Mouse (Mus musculus): ENCODE results near the gene Cdh3. TPM values are rescaled to one million over a fixed set of nuclear protein-coding genes. Genes with fewer than 3 reads are reported as not detected.

Cdh3 gene
- polyA plus RNA-seq, 1 experiment, result 0.02 TPM

- H3K4me3 ChIP-seq (ENCODE audit: insufficient read depth, poor library complexity, severe bottlenecking), result no peak overlapping the region
- TF ChIP-seq CEBPB (IDR thresholded peaks at IDR 0.05; ENCODE audit: low read depth) (no peak), CTCF (IDR thresholded peaks at IDR 0.05; ENCODE audit: control insufficient read depth, insufficient read depth, insufficient read length) (peak; percentile 36), MYOD1 (IDR thresholded peaks at IDR 0.05; ENCODE audit: control insufficient read depth, insufficient read length, low read depth) (peak; percentile 51)
- H3K79me2 ChIP-seq (ENCODE audit: control insufficient read depth, insufficient read depth), result no peaks in the 10 kb centered on the region
- no peaks in the 10 kb centered on the region for H3K27me3 ChIP-seq (ENCODE audit: control insufficient read depth, insufficient read depth, insufficient read length)
- H3ac ChIP-seq (ENCODE audit: control insufficient read depth, insufficient read length, low read depth), result no peak overlapping the region
- no peaks in the 10 kb centered on the region for H3K36me3 ChIP-seq (ENCODE audit: control insufficient read depth, insufficient read depth)
- H3K79me3 ChIP-seq (ENCODE audit: low read depth), result no peaks in the 10 kb centered on the region
These were observed 23.8 kb downstream of the Cdh3 start for GRCm38 (mm10) chr8:106534449-106534848.

- no peaks in the 10 kb centered on the region for H3K27me3 ChIP-seq (ENCODE audit: control insufficient read depth, insufficient read depth, insufficient read length)
- no peaks in the 10 kb centered on the region for H3K79me2 ChIP-seq (ENCODE audit: control insufficient read depth, insufficient read depth)
- H3K79me3 ChIP-seq (ENCODE audit: low read depth), result no peaks in the 10 kb centered on the region
- H3K4me3 ChIP-seq (ENCODE audit: insufficient read depth, poor library complexity, severe bottlenecking), result no peak overlapping the region
- H3K36me3 ChIP-seq (ENCODE audit: control insufficient read depth, insufficient read depth), result no peaks in the 10 kb centered on the region
- TF ChIP-seq CEBPB (IDR thresholded peaks at IDR 0.05; ENCODE audit: low read depth), result no peak
- peak; percentile 17 for TF ChIP-seq CTCF (IDR thresholded peaks at IDR 0.05; ENCODE audit: control insufficient read depth, insufficient read depth, insufficient read length)
- no peak overlapping the region for H3ac ChIP-seq (ENCODE audit: control insufficient read depth, insufficient read length, low read depth)
These were observed 24.8 kb downstream of the Cdh3 start for GRCm38 (mm10) chr8:106535448-106535847.

- H3K4me3 ChIP-seq (ENCODE audit: insufficient read depth, poor library complexity, severe bottlenecking), result no peak overlapping the region
- H3K27me3 ChIP-seq (ENCODE audit: control insufficient read depth, insufficient read depth, insufficient read length), result no peaks in the 10 kb centered on the region
- no peak for TF ChIP-seq USF1 (IDR thresholded peaks at IDR 0.05; ENCODE audit: low read depth)
- TF ChIP-seq MYOG (IDR thresholded peaks at IDR 0.05; ENCODE audit: control insufficient read depth, extremely low read depth, insufficient read length), result no peak
- no peak for TF ChIP-seq CTCF (IDR thresholded peaks at IDR 0.05; ENCODE audit: control insufficient read depth, insufficient read depth, insufficient read length)
- TF ChIP-seq MYOD1 (IDR thresholded peaks at IDR 0.05; ENCODE audit: control insufficient read depth, insufficient read length, low read depth), result no peak
- TF ChIP-seq FOSL1 (IDR thresholded peaks at IDR 0.05; ENCODE audit: insufficient read depth, low read length, poor library complexity, severe bottlenecking), result no peak
- no peak for TF ChIP-seq MAX (IDR thresholded peaks at IDR 0.05)
- no peak for TF ChIP-seq CEBPB (IDR thresholded peaks at IDR 0.05; ENCODE audit: low read depth)
- H3K36me3 ChIP-seq (ENCODE audit: control insufficient read depth, insufficient read depth), result no peaks in the 10 kb centered on the region
- H3K79me2 ChIP-seq (ENCODE audit: control insufficient read depth, insufficient read depth), result no peaks in the 10 kb centered on the region
- H3K79me3 ChIP-seq (ENCODE audit: low read depth), result no peaks in the 10 kb centered on the region
- no peak overlapping the region for H3ac ChIP-seq (ENCODE audit: control insufficient read depth, insufficient read length, low read depth)
These were observed 28.5 kb downstream of the Cdh3 start for GRCm38 (mm10) chr8:106539193-106539592.

GRCm38 (mm10) chr8:106541002-106541401, 30.3 kb downstream of the Cdh3 start:
- Histone ChIP-seq H3K36me3 (ENCODE audit: control insufficient read depth, insufficient read depth) (no peaks in the 10 kb centered on the region), H3K79me2 (ENCODE audit: control insufficient read depth, insufficient read depth) (no peaks in the 10 kb centered on the region), H3K4me3 (ENCODE audit: insufficient read depth, poor library complexity, severe bottlenecking) (no peak overlapping the region), H3K27me3 (ENCODE audit: control insufficient read depth, insufficient read depth, insufficient read length) (no peaks in the 10 kb centered on the region), H3K79me3 (ENCODE audit: low read depth) (no peaks in the 10 kb centered on the region), H3ac (ENCODE audit: control insufficient read depth, insufficient read length, low read depth) (no peak overlapping the region)
- no peak for TF ChIP-seq FOSL1 (IDR thresholded peaks at IDR 0.05; ENCODE audit: insufficient read depth, low read length, poor library complexity, severe bottlenecking)
- TF ChIP-seq MAX (IDR thresholded peaks at IDR 0.05), result no peak
- no peak for TF ChIP-seq CEBPB (IDR thresholded peaks at IDR 0.05; ENCODE audit: low read depth)
- no peak for TF ChIP-seq MYOG (IDR thresholded peaks at IDR 0.05; ENCODE audit: control insufficient read depth, extremely low read depth, insufficient read length)
- TF ChIP-seq CTCF (IDR thresholded peaks at IDR 0.05; ENCODE audit: control insufficient read depth, insufficient read depth, insufficient read length), result no peak
- no peak for TF ChIP-seq USF1 (IDR thresholded peaks at IDR 0.05; ENCODE audit: low read depth)
- TF ChIP-seq MYOD1 (IDR thresholded peaks at IDR 0.05; ENCODE audit: control insufficient read depth, insufficient read length, low read depth), result no peak

GRCm38 (mm10) chr8:106543043-106543442, 32.4 kb downstream of the Cdh3 start:
- H3ac ChIP-seq (ENCODE audit: control insufficient read depth, insufficient read length, low read depth), result no peak overlapping the region
- H3K36me3 ChIP-seq (ENCODE audit: control insufficient read depth, insufficient read depth), result no peaks in the 10 kb centered on the region
- H3K4me3 ChIP-seq (ENCODE audit: insufficient read depth, poor library complexity, severe bottlenecking), result no peak overlapping the region
- H3K27me3 ChIP-seq (ENCODE audit: control insufficient read depth, insufficient read depth, insufficient read length), result no peaks in the 10 kb centered on the region
- TF ChIP-seq USF1 (IDR thresholded peaks at IDR 0.05; ENCODE audit: low read depth), result no peak
- no peak for TF ChIP-seq MYOD1 (IDR thresholded peaks at IDR 0.05; ENCODE audit: control insufficient read depth, insufficient read length, low read depth)
- TF ChIP-seq MAX (IDR thresholded peaks at IDR 0.05), result no peak
- TF ChIP-seq CEBPB (IDR thresholded peaks at IDR 0.05; ENCODE audit: low read depth), result no peak
- TF ChIP-seq MYOG (IDR thresholded peaks at IDR 0.05; ENCODE audit: control insufficient read depth, extremely low read depth, insufficient read length), result no peak
- TF ChIP-seq CTCF (IDR thresholded peaks at IDR 0.05; ENCODE audit: control insufficient read depth, insufficient read depth, insufficient read length), result no peak
- TF ChIP-seq FOSL1 (IDR thresholded peaks at IDR 0.05; ENCODE audit: insufficient read depth, low read length, poor library complexity, severe bottlenecking), result no peak
- H3K79me3 ChIP-seq (ENCODE audit: low read depth), result no peaks in the 10 kb centered on the region
- no peaks in the 10 kb centered on the region for H3K79me2 ChIP-seq (ENCODE audit: control insufficient read depth, insufficient read depth)

- no peaks in the 10 kb centered on the region for H3K36me3 ChIP-seq (ENCODE audit: control insufficient read depth, insufficient read depth)
- H3K79me3 ChIP-seq (ENCODE audit: low read depth), result no peaks in the 10 kb centered on the region
- no peak overlapping the region for H3K4me3 ChIP-seq (ENCODE audit: insufficient read depth, poor library complexity, severe bottlenecking)
- H3K79me2 ChIP-seq (ENCODE audit: control insufficient read depth, insufficient read depth), result no peaks in the 10 kb centered on the region
- no peaks in the 10 kb centered on the region for H3K27me3 ChIP-seq (ENCODE audit: control insufficient read depth, insufficient read depth, insufficient read length)
- H3ac ChIP-seq (ENCODE audit: control insufficient read depth, insufficient read length, low read depth), result no peak overlapping the region
- no peak for TF ChIP-seq CEBPB (IDR thresholded peaks at IDR 0.05; ENCODE audit: low read depth)
- TF ChIP-seq FOSL1 (IDR thresholded peaks at IDR 0.05; ENCODE audit: insufficient read depth, low read length, poor library complexity, severe bottlenecking), result no peak
These were observed 34.5 kb downstream of the Cdh3 start for GRCm38 (mm10) chr8:106545149-106545548.

Measured in C2C12 (cell line).